8 mouse cellular contexts compared by ENCODE assay signal in genomic region chr1:105990911-105991761, GRCm38 (mm10). TPM values are rescaled to one million over a fixed set of nuclear protein-coding genes. Genes with fewer than 3 reads are reported as not detected.
A peak's percentile ranks its signal among the peaks of the same experiment; 100 is the strongest.
DNase-seq lines count a peak whose midpoint lies in the region; ATAC-seq and TF ChIP-seq lines count a peak whose summit lies in the region.

No protein-coding gene starts in this region.

- H3K36me3 ChIP-seq in embryonic facial prominence, embryonic 15.5 days, result no peaks in the 10 kb centered on the region
- no peaks in the 10 kb centered on the region for H3K36me3 ChIP-seq in heart, embryonic 11.5 days (ENCODE audit: control insufficient read depth, insufficient read depth, low read length)
- H3K36me3 ChIP-seq in kidney, embryonic 16.5 days (ENCODE audit: insufficient read depth, low read length), result no peaks in the 10 kb centered on the region
- H3K36me3 ChIP-seq in liver, embryonic 12.5 days, result no peaks in the 10 kb centered on the region
- no peaks in the 10 kb centered on the region for H3K36me3 ChIP-seq in stomach, embryonic 14.5 days (ENCODE audit: control insufficient read depth, insufficient read depth, low read length)

- peak overlapping the region; percentile 74 for H3K4me3 ChIP-seq in bone marrow macrophage, adult 2 months (ENCODE audit: insufficient read depth, low read length)
- H3K4me3 ChIP-seq in embryonic facial prominence, embryonic 15.5 days (replicated peaks), result peak overlapping the region; percentile 79
- H3K4me3 ChIP-seq in heart, embryonic 11.5 days (ENCODE audit: low read depth, low read length), result peak overlapping the region; percentile 71
- H3K4me3 ChIP-seq in kidney, embryonic 16.5 days (ENCODE audit: low read length), result peak overlapping the region; percentile 65
- H3K4me3 ChIP-seq in liver, embryonic 12.5 days, result peak overlapping the region; percentile 79
- H3K4me3 ChIP-seq in stomach, embryonic 14.5 days (ENCODE audit: low read depth, low read length), result peak overlapping the region; percentile 82

- H3K9ac ChIP-seq in embryonic facial prominence, embryonic 15.5 days, result peak overlapping the region; percentile 67
- peak overlapping the region; percentile 87 for H3K9ac ChIP-seq in heart, embryonic 11.5 days (ENCODE audit: low read depth, low read length)
- peak overlapping the region; percentile 84 for H3K9ac ChIP-seq in kidney, embryonic 16.5 days (replicated peaks; ENCODE audit: low read length)
- H3K9ac ChIP-seq in liver, embryonic 12.5 days, result peak overlapping the region; percentile 87
- peak overlapping the region; percentile 76 for H3K9ac ChIP-seq in stomach, embryonic 14.5 days (replicated peaks; ENCODE audit: low read depth, low read length)

- no peaks in the 10 kb centered on the region for H3K27me3 ChIP-seq in embryonic facial prominence, embryonic 15.5 days
- no peaks in the 10 kb centered on the region for H3K27me3 ChIP-seq in heart, embryonic 11.5 days (ENCODE audit: control insufficient read depth, insufficient read depth, low read length)
- no peaks in the 10 kb centered on the region for H3K27me3 ChIP-seq in kidney, embryonic 16.5 days (ENCODE audit: insufficient read depth, low read length)
- no peaks in the 10 kb centered on the region for H3K27me3 ChIP-seq in liver, embryonic 12.5 days (replicated peaks)
- H3K27me3 ChIP-seq in stomach, embryonic 14.5 days (ENCODE audit: control insufficient read depth, insufficient read depth, low read length), result no peaks in the 10 kb centered on the region

- no peak for TF ChIP-seq CTCF in bone marrow macrophage, adult 2 months (IDR thresholded peaks at IDR 0.05; ENCODE audit: low read depth, low read length)

- no peak for TF ChIP-seq POLR2A in bone marrow macrophage, adult 2 months (IDR thresholded peaks at IDR 0.05; ENCODE audit: borderline replicate concordance, low read depth, low read length)

- under 1% methylated on average over 104 of the region's 104 CpGs for WGBS in embryonic facial prominence, embryonic 15.5 days
- under 1% methylated on average over 102 of the region's 104 CpGs for WGBS in heart, embryonic 11.5 days (ENCODE audit: insufficient replicate concordance)
- WGBS in kidney, embryonic 16.5 days, result under 1% methylated on average over 87 of the region's 104 CpGs
- under 1% methylated on average over 97 of the region's 104 CpGs for WGBS in liver, embryonic 12.5 days (ENCODE audit: insufficient replicate concordance)
- under 1% methylated on average over 103 of the region's 104 CpGs for WGBS in stomach, embryonic 14.5 days

- H3K9me3 ChIP-seq in embryonic facial prominence, embryonic 15.5 days (replicated peaks), result no peaks in the 10 kb centered on the region
- H3K9me3 ChIP-seq in heart, embryonic 11.5 days (replicated peaks; ENCODE audit: control insufficient read depth, low read length), result no peaks in the 10 kb centered on the region
- H3K9me3 ChIP-seq in kidney, embryonic 16.5 days (ENCODE audit: low read length), result no peaks in the 10 kb centered on the region
- no peaks in the 10 kb centered on the region for H3K9me3 ChIP-seq in liver, embryonic 12.5 days (replicated peaks)
- no peaks in the 10 kb centered on the region for H3K9me3 ChIP-seq in stomach, embryonic 14.5 days (ENCODE audit: control insufficient read depth, low read depth, low read length)

- H3K4me1 ChIP-seq in bone marrow macrophage, adult 2 months (ENCODE audit: control insufficient read depth, insufficient read depth, low read length), result peaks cover 23% of the 10 kb centered on the region
- H3K4me1 ChIP-seq in embryonic facial prominence, embryonic 15.5 days, result peaks cover 31% of the 10 kb centered on the region
- peaks cover 21% of the 10 kb centered on the region; the same call in 1 of the 2 replicates for H3K4me1 ChIP-seq in heart, embryonic 11.5 days (ENCODE audit: control insufficient read depth, insufficient read depth, low read length)
- H3K4me1 ChIP-seq in kidney, embryonic 16.5 days (ENCODE audit: insufficient read depth, low read length), result peaks cover 47% of the 10 kb centered on the region
- H3K4me1 ChIP-seq in liver, embryonic 12.5 days, result peaks cover 71% of the 10 kb centered on the region
- peaks cover 17% of the 10 kb centered on the region; the same call in 1 of the 2 replicates for H3K4me1 ChIP-seq in stomach, embryonic 14.5 days (ENCODE audit: control insufficient read depth, insufficient read depth, low read length)

- peak; percentile 77 for DNase-seq in naive thymus-derived CD4-positive, alpha-beta T cell, adult 2 months (ENCODE audit: low read depth)

- peak overlapping the region; percentile 85 for H3K27ac ChIP-seq in bone marrow macrophage, adult 2 months (ENCODE audit: insufficient read depth, low read depth, low read length)
- peak overlapping the region; percentile 97 for H3K27ac ChIP-seq in embryonic facial prominence, embryonic 15.5 days (replicated peaks)
- peak overlapping the region; percentile 95 for H3K27ac ChIP-seq in heart, embryonic 11.5 days (ENCODE audit: low read depth, low read length)
- H3K27ac ChIP-seq in kidney, embryonic 16.5 days (ENCODE audit: low read length), result peak overlapping the region; percentile 97
- H3K27ac ChIP-seq in liver, embryonic 12.5 days, result peak overlapping the region; percentile 97
- H3K27ac ChIP-seq in stomach, embryonic 14.5 days (ENCODE audit: low read length), result peak overlapping the region; percentile 94

- peak; percentile 21 for ATAC-seq in CD4-positive, CD25-positive, alpha-beta regulatory T cell, adult 4 months
- ATAC-seq in embryonic facial prominence, embryonic 15.5 days (ENCODE audit: insufficient number of reproducible peaks, low FRiP score, low TSS enrichment, low read depth), result no peak
- ATAC-seq in heart, embryonic 11.5 days (replicated peaks; ENCODE audit: insufficient number of reproducible peaks, low FRiP score, low TSS enrichment), result peak; percentile 15; the same call in 1 of the 2 replicates
- peak; percentile 44 for ATAC-seq in kidney, embryonic 16.5 days (ENCODE audit: low FRiP score, low TSS enrichment)
- ATAC-seq in liver, embryonic 12.5 days, result no peak
- ATAC-seq in stomach, embryonic 14.5 days (ENCODE audit: insufficient number of reproducible peaks, insufficient read depth, low FRiP score, low read depth), result peak; percentile 16

- H3K4me2 ChIP-seq in embryonic facial prominence, embryonic 15.5 days (replicated peaks), result peak overlapping the region; percentile 96
- peak overlapping the region; percentile 95 for H3K4me2 ChIP-seq in heart, embryonic 11.5 days
- peak overlapping the region; percentile 84 for H3K4me2 ChIP-seq in kidney, embryonic 16.5 days (replicated peaks; ENCODE audit: low read depth, low read length)
- H3K4me2 ChIP-seq in liver, embryonic 12.5 days, result peak overlapping the region; percentile 99
- peak overlapping the region; percentile 95 for H3K4me2 ChIP-seq in stomach, embryonic 14.5 days (replicated peaks; ENCODE audit: low read depth, low read length)

RNA-seq across cellular contexts. Expression of gene Zcchc2, which starts 0.9 kb away (rescaled TPM):
- polyA plus RNA-seq in CD4-positive, CD25-positive, alpha-beta regulatory T cell, adult 4 months (2017; shearing (Covaris generic)), result 1 to 10 TPM; 7.3 to 8.8 TPM
- polyA plus RNA-seq in bone marrow macrophage, adult 2 months (2012; ENCODE audit: insufficient read depth, insufficient read length, missing spikeins), result 15.9 and 18.0 TPM in 2 replicates
- polyA plus RNA-seq in embryonic facial prominence, embryonic 15.5 days (2015; fragmentation: Nextera tagmentation; extraction: Ambion mirVana), result 2.4 and 2.6 TPM in 2 replicates
- polyA plus RNA-seq in heart, embryonic 11.5 days (2014; fragmentation: Nextera tagmentation; extraction: Ambion mirVana), result 2.4 and 2.7 TPM in 2 replicates
- polyA plus RNA-seq in kidney, embryonic 16.5 days (2015; fragmentation: Nextera tagmentation; extraction: Ambion mirVana), result 3.0 and 3.8 TPM in 2 replicates
- polyA plus RNA-seq in liver, embryonic 12.5 days (2016; fragmentation: Nextera tagmentation; extraction: Ambion mirVana), result 1.7 and 1.9 TPM in 2 replicates
- 3.1 and 3.8 TPM in 2 replicates for polyA plus RNA-seq in stomach, embryonic 14.5 days (2014; fragmentation: Nextera tagmentation; extraction: Ambion mirVana)

Comparison
In these comparisons a context has a peak if more than half of its experiments do, and no peak if none do; other contexts are left out.
1. ATAC-seq: peak in CD4-positive, CD25-positive, alpha-beta regulatory T cell, adult 4 months (single experiment), heart, embryonic 11.5 days (single experiment), kidney, embryonic 16.5 days (single experiment) and stomach, embryonic 14.5 days (single experiment); none in embryonic facial prominence, embryonic 15.5 days (single experiment) and liver, embryonic 12.5 days (single experiment).
2. Peak in every context shown above with its lines, with median percentiles within 50 percentile points of each other: H3K27ac ChIP-seq, H3K4me3 ChIP-seq, H3K4me2 ChIP-seq and H3K9ac ChIP-seq.